12 mouse cellular contexts compared by ENCODE assay signal in genomic region chr2:71670228-71670790, GRCm38 (mm10).
DNase-seq lines count a peak whose midpoint lies in the region; ATAC-seq and TF ChIP-seq lines count a peak whose summit lies in the region.
"Had no signal": no experiment of that assay in that cellular context is flagged by ENCODE, and none has a peak within 500 bp of the region (broad histone marks: within the 10 kb centered on the region; RNA-seq: fewer than 3 reads in every experiment).

No protein-coding gene starts in this region.

- intact Hi-C loops in gastrocnemius, postnatal 14 days (cut with DNase I; ENCODE audit: low total_unique reads) = no loop called here

- peak overlapping the region; percentile 73 for H3K27ac ChIP-seq in kidney, postnatal 0 days
- H3K27ac ChIP-seq in embryonic facial prominence, embryonic 14.5 days (replicated peaks; ENCODE audit: low read depth, low read length) = peak overlapping the region; percentile 24; the same call in 1 of the 2 replicates
- peak overlapping the region; percentile 64 to 85 for H3K27ac ChIP-seq in heart, embryonic 14.5 days (replicated peaks in 1 of 2; ENCODE audit: control insufficient read depth in 1 of 2, insufficient read depth in 1 of 2, low read depth in 2 of 2, low read length in 2 of 2)
- H3K27ac ChIP-seq in liver, embryonic 16.5 days (ENCODE audit: low read length) = peak overlapping the region; percentile 20; the same call in 1 of the 2 replicates
- H3K27ac ChIP-seq: embryonic facial prominence, embryonic 15.5 days; hindbrain, embryonic 14.5 days had no signal

- no peak for DNase-seq in kidney, postnatal 0 days (ENCODE audit: low spot score)
- no peak for DNase-seq in kidney, adult 18-20 months
- no peak for DNase-seq in embryonic facial prominence, embryonic 14.5 days (ENCODE audit: low spot score)
- DNase-seq in gastrocnemius, postnatal 14 days = no peak
- no peak for DNase-seq in testis, postnatal 14 days (ENCODE audit: low spot score)
- DNase-seq: cerebellum, adult 9-10 months; layer of hippocampus, adult 9-11 months; thymus, postnatal 25 days had no signal

- no peaks in the 10 kb centered on the region for H3K36me3 ChIP-seq in kidney, postnatal 0 days (ENCODE audit: insufficient read depth, low read length)
- no peaks in the 10 kb centered on the region for H3K36me3 ChIP-seq in embryonic facial prominence, embryonic 14.5 days (ENCODE audit: control insufficient read depth, insufficient read depth, low read length)
- H3K36me3 ChIP-seq in heart, embryonic 14.5 days (ENCODE audit: control insufficient read depth, insufficient read depth, low read length) = no peaks in the 10 kb centered on the region
- no peaks in the 10 kb centered on the region for H3K36me3 ChIP-seq in liver, embryonic 16.5 days (ENCODE audit: control insufficient read depth, insufficient read depth)
- H3K36me3 ChIP-seq: embryonic facial prominence, embryonic 15.5 days had no signal

- no peaks in the 10 kb centered on the region for H3K9me3 ChIP-seq in kidney, postnatal 0 days (replicated peaks; ENCODE audit: low read length)
- no peaks in the 10 kb centered on the region for H3K9me3 ChIP-seq in embryonic facial prominence, embryonic 14.5 days (ENCODE audit: control insufficient read depth, low read length)
- H3K9me3 ChIP-seq in heart, embryonic 14.5 days (ENCODE audit: control insufficient read depth, low read length) = no peaks in the 10 kb centered on the region
- no peaks in the 10 kb centered on the region for H3K9me3 ChIP-seq in liver, embryonic 16.5 days (replicated peaks; ENCODE audit: control insufficient read depth, low read length)
- H3K9me3 ChIP-seq: embryonic facial prominence, embryonic 15.5 days had no signal

- H3K4me3 ChIP-seq in kidney, postnatal 0 days (replicated peaks; ENCODE audit: low read depth, low read length) = no peak overlapping the region
- no peak overlapping the region for H3K4me3 ChIP-seq in embryonic facial prominence, embryonic 14.5 days (ENCODE audit: low read depth, low read length)
- H3K4me3 ChIP-seq in heart, embryonic 14.5 days (ENCODE audit: control insufficient read depth in 1 of 2, insufficient read depth in 1 of 2, low read depth in 1 of 2, low read length in 2 of 2) = no peak overlapping the region
- no peak overlapping the region for H3K4me3 ChIP-seq in liver, embryonic 16.5 days (ENCODE audit: low read depth, low read length)
- H3K4me3 ChIP-seq: embryonic facial prominence, embryonic 15.5 days had no signal

- H3K4me1 ChIP-seq in kidney, postnatal 0 days (replicated peaks; ENCODE audit: insufficient read depth, low read length) = peaks cover 9% of the 10 kb centered on the region; the same call in 1 of the 2 replicates
- peaks cover 9% of the 10 kb centered on the region for H3K4me1 ChIP-seq in embryonic facial prominence, embryonic 14.5 days (ENCODE audit: control insufficient read depth, insufficient read depth, low read length)
- H3K4me1 ChIP-seq in heart, embryonic 14.5 days (ENCODE audit: control insufficient read depth in 2 of 2, insufficient read depth in 2 of 2, low read length in 2 of 2) = peaks cover 23 to 35% of the 10 kb centered on the region in 2 experiments
- H3K4me1 ChIP-seq in liver, embryonic 16.5 days (ENCODE audit: control insufficient read depth, low read depth, low read length) = no peaks in the 10 kb centered on the region

- H3K4me2 ChIP-seq in kidney, postnatal 0 days (ENCODE audit: low read length) = no peak overlapping the region
- H3K4me2 ChIP-seq in embryonic facial prominence, embryonic 14.5 days (ENCODE audit: low read depth, low read length) = no peak overlapping the region
- no peak overlapping the region for H3K4me2 ChIP-seq in heart, embryonic 14.5 days (ENCODE audit: low read length)
- no peak overlapping the region for H3K4me2 ChIP-seq in liver, embryonic 16.5 days (ENCODE audit: low read depth, low read length)
- H3K4me2 ChIP-seq: embryonic facial prominence, embryonic 15.5 days; hindbrain, embryonic 14.5 days had no signal

- H3K27me3 ChIP-seq in kidney, postnatal 0 days (ENCODE audit: insufficient read depth, low read length) = no peaks in the 10 kb centered on the region
- no peaks in the 10 kb centered on the region for H3K27me3 ChIP-seq in embryonic facial prominence, embryonic 14.5 days (replicated peaks; ENCODE audit: control insufficient read depth, insufficient read depth, low read length)
- H3K27me3 ChIP-seq in heart, embryonic 14.5 days (ENCODE audit: control insufficient read depth, insufficient read depth, low read length) = no peaks in the 10 kb centered on the region
- no peaks in the 10 kb centered on the region for H3K27me3 ChIP-seq in liver, embryonic 16.5 days (ENCODE audit: control insufficient read depth, insufficient read depth, low read depth, low read length)
- H3K27me3 ChIP-seq: embryonic facial prominence, embryonic 15.5 days had no signal

- no peak for TF ChIP-seq CTCF in kidney, postnatal 0 days (IDR thresholded peaks at IDR 0.05; ENCODE audit: low read depth)

- 70% methylated on average over 6 of the region's 6 CpGs for WGBS in kidney, postnatal 0 days
- 80% methylated on average over 6 of the region's 6 CpGs for WGBS in embryonic facial prominence, embryonic 14.5 days
- 63% methylated on average over 6 of the region's 6 CpGs for WGBS in heart, embryonic 14.5 days
- 24% methylated on average over 6 of the region's 6 CpGs for whole genome bisulfite sequencing in liver, embryonic 16.5 days (ENCODE audit: insufficient replicate concordance)

- ATAC-seq in kidney, postnatal 0 days (replicated peaks; ENCODE audit: low FRiP score, low read depth) = no peak
- no peak for ATAC-seq in embryonic facial prominence, embryonic 14.5 days (ENCODE audit: low read depth)
- ATAC-seq in heart, embryonic 14.5 days (ENCODE audit: insufficient number of reproducible peaks, insufficient read depth, low FRiP score, low read depth) = no peak
- ATAC-seq in liver, embryonic 16.5 days (ENCODE audit: low read depth) = no peak

- H3K9ac ChIP-seq in kidney, postnatal 0 days (ENCODE audit: low read depth, low read length) = no peak overlapping the region
- no peak overlapping the region for H3K9ac ChIP-seq in embryonic facial prominence, embryonic 14.5 days (ENCODE audit: low read depth, low read length)
- H3K9ac ChIP-seq in heart, embryonic 14.5 days (ENCODE audit: low read length) = no peak overlapping the region
- H3K9ac ChIP-seq in liver, embryonic 16.5 days (ENCODE audit: low read depth, low read length) = no peak overlapping the region
- H3K9ac ChIP-seq: embryonic facial prominence, embryonic 15.5 days; hindbrain, embryonic 14.5 days had no signal

Comparison
In these comparisons a context has a peak if more than half of its experiments do, and no peak if none do; other contexts are left out.
1. H3K27ac ChIP-seq: peak in every context shown above with its lines; median percentile 74 in heart, embryonic 14.5 days; 73 in kidney, postnatal 0 days; 24 in embryonic facial prominence, embryonic 14.5 days; 20 in liver, embryonic 16.5 days.